Mouse (Mus musculus) spleen, adult 2 months (tissue): Measurements from ENCODE around the gene Sgip1.

Experiments
- CTCF ChIP-seq: fragments of 200-500 bp; IDR thresholded peaks from 2 replicates; pipeline ENCODE4 v1.5.1; 2011; ENCODE audit warnings: mild to moderate bottlenecking, inconsistent platforms; ENCODE audit not compliant: insufficient read depth, insufficient read length, insufficient replicate concordance; ENCODE audit errors: extremely low read depth
- POLR2A ChIP-seq: fragments of 200-500 bp; IDR thresholded peaks from 2 replicates; pipeline ENCODE4 v1.6.1; 2011; ENCODE audit warnings: low read depth, low read length, inconsistent platforms

GRCm38 (mm10) chr4:102826159-102826558 is 85.1 kb downstream of the Sgip1 start:
- TF ChIP-seq CTCF (no peak), POLR2A (no peak)
